21 mouse cellular contexts compared by ENCODE assay signal in the genomic region with DNA sequence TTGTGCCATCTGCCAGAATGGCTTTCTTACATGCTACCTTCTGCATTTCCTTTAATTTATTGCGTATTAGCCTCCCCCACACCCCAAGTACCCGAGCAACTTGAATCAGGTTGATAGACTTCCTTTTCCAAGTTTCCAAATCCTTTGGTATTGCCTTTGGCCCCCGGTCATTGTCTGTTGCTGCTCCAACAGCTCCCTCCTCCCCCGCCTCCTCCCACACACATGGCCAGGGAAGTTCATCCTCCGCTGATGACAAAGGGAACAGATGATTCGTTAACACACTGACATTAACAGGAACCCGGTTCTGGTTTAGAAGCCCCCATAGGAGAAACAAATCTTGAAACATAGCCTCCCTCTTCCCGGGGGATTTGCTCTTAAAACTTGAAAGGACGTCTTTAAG.
DNase-seq lines count a peak whose midpoint lies in the region; ATAC-seq and TF ChIP-seq lines count a peak whose summit lies in the region.
"Had no signal": no experiment of that assay in that cellular context is flagged by ENCODE, and none has a peak within 500 bp of the region (broad histone marks: within the 10 kb centered on the region; RNA-seq: fewer than 3 reads in every experiment).

No protein-coding gene starts in this region.

- TF ChIP-seq EP300 in heart, postnatal 0 days (IDR thresholded peaks at IDR 0.05; ENCODE audit: low read depth), result no peak

- no peak overlapping the region for H3K9ac ChIP-seq in heart, postnatal 0 days (replicated peaks; ENCODE audit: low read depth, low read length)
- no peak overlapping the region for H3K9ac ChIP-seq in kidney, postnatal 0 days (ENCODE audit: low read depth, low read length)
- no peak overlapping the region for H3K9ac ChIP-seq in intestine, embryonic 16.5 days (ENCODE audit: low read depth, low read length)
- H3K9ac ChIP-seq: embryonic facial prominence, embryonic 12.5 days; limb, embryonic 15.5 days; lung, embryonic 14.5 days; midbrain, embryonic 12.5 days; neural tube, embryonic 15.5 days; stomach, embryonic 15.5 days had no signal

- no peak for TF ChIP-seq POLR2A in lung, adult 2 months (IDR thresholded peaks at IDR 0.05; ENCODE audit: borderline replicate concordance, extremely low read depth, low read depth, low read length)

- H3K4me2 ChIP-seq in heart, postnatal 0 days (ENCODE audit: low read depth, low read length), result peak overlapping the region; percentile 24; the same call in 1 of the 2 replicates
- H3K4me2 ChIP-seq in kidney, postnatal 0 days (ENCODE audit: low read length), result peak overlapping the region; percentile 34
- no peak overlapping the region for H3K4me2 ChIP-seq in intestine, embryonic 16.5 days (ENCODE audit: low read depth, low read length)
- H3K4me2 ChIP-seq: embryonic facial prominence, embryonic 12.5 days; limb, embryonic 15.5 days; lung, embryonic 14.5 days; midbrain, embryonic 12.5 days; neural tube, embryonic 15.5 days; stomach, embryonic 15.5 days had no signal

- 42% methylated on average over 9 of the region's 9 CpGs for whole genome bisulfite sequencing in lung, adult 2 months
- WGBS in heart, postnatal 0 days, result 55% methylated on average over 9 of the region's 9 CpGs
- WGBS in kidney, postnatal 0 days, result 20% methylated on average over 9 of the region's 9 CpGs
- 71% methylated on average over 9 of the region's 9 CpGs for WGBS in intestine, embryonic 16.5 days

- H3K4me1 ChIP-seq in lung, adult 2 months (ENCODE audit: control insufficient read depth, insufficient read depth, low read length), result no peaks in the 10 kb centered on the region; the same call in 1 of the 2 replicates
- H3K4me1 ChIP-seq in heart, postnatal 0 days (ENCODE audit: control insufficient read depth, insufficient read depth), result 0 out of 2 replicates have a peak, but pooled peaks cover 3% of the 10 kb centered on the region
- H3K4me1 ChIP-seq in kidney, postnatal 0 days (replicated peaks; ENCODE audit: insufficient read depth, low read length), result no peaks in the 10 kb centered on the region
- 0 out of 2 replicates have a peak, but pooled peaks cover 3% of the 10 kb centered on the region for H3K4me1 ChIP-seq in intestine, embryonic 16.5 days (ENCODE audit: control insufficient read depth, insufficient read depth, low read length)
- H3K4me1 ChIP-seq: stomach, embryonic 15.5 days had no signal

- DNase-seq in lung, adult 2 months, result no peak
- DNase-seq in lung, postnatal 25 days (ENCODE audit: low spot score), result no peak
- DNase-seq in heart, postnatal 0 days (ENCODE audit: low spot score), result peak; percentile 36
- DNase-seq in kidney, postnatal 0 days (ENCODE audit: low spot score), result peak; percentile 79
- peak; percentile 40 for DNase-seq in lung, postnatal 14 days
- DNase-seq: adrenal gland, adult 2 months; cerebellum, adult 11-12 months; lung, embryonic 14.5 days; spleen, adult 18-20 months; thymus, postnatal 25 days had no signal

- no peak overlapping the region for H3K27ac ChIP-seq in heart, postnatal 0 days (ENCODE audit: low read depth)
- no peak overlapping the region for H3K27ac ChIP-seq in kidney, postnatal 0 days
- no peak overlapping the region for H3K27ac ChIP-seq in intestine, embryonic 16.5 days (ENCODE audit: low read length)
- H3K27ac ChIP-seq: embryonic facial prominence, embryonic 12.5 days; forebrain, embryonic 10.5 days; hindbrain, postnatal 0 days; layer of hippocampus, adult 2 months; limb, embryonic 15.5 days; midbrain, embryonic 12.5 days; neural tube, embryonic 15.5 days; stomach, embryonic 15.5 days had no signal

- peak overlapping the region; percentile 10 for H3K4me3 ChIP-seq in lung, adult 2 months (replicated peaks; ENCODE audit: extremely low read depth, low read depth, low read length)
- no peak overlapping the region for H3K4me3 ChIP-seq in heart, postnatal 0 days (ENCODE audit: low read depth, low read length)
- no peak overlapping the region for H3K4me3 ChIP-seq in kidney, postnatal 0 days (replicated peaks; ENCODE audit: low read depth, low read length)
- no peak overlapping the region for H3K4me3 ChIP-seq in intestine, embryonic 16.5 days (ENCODE audit: low read length)
- H3K4me3 ChIP-seq: embryonic facial prominence, embryonic 12.5 days; forebrain, embryonic 10.5 days; layer of hippocampus, adult 2 months; limb, embryonic 15.5 days; midbrain, embryonic 12.5 days; neural tube, embryonic 15.5 days; stomach, embryonic 15.5 days had no signal

- ATAC-seq in heart, postnatal 0 days (ENCODE audit: insufficient read depth, low read depth), result no peak
- no peak for ATAC-seq in kidney, postnatal 0 days (replicated peaks; ENCODE audit: low FRiP score, low read depth)
- no peak for ATAC-seq in frontal cortex, adult (ENCODE audit: low TSS enrichment)
- no peak for ATAC-seq in erythroblast, adult 5-6 weeks (replicated peaks; ENCODE audit: low FRiP score, poor library complexity, severe bottlenecking)
- no peak for ATAC-seq in intestine, embryonic 16.5 days
- ATAC-seq: hindbrain, postnatal 0 days had no signal

- H3K36me3 ChIP-seq in heart, postnatal 0 days (replicated peaks; ENCODE audit: control insufficient read depth, insufficient read depth, low read length), result no peaks in the 10 kb centered on the region
- H3K36me3 ChIP-seq in kidney, postnatal 0 days (ENCODE audit: insufficient read depth, low read length), result peaks cover 5% of the 10 kb centered on the region; the same call in 1 of the 2 replicates
- H3K36me3 ChIP-seq in intestine, embryonic 16.5 days (ENCODE audit: control insufficient read depth, insufficient read depth, low read length), result peaks cover 2% of the 10 kb centered on the region; the same call in 1 of the 2 replicates

- H3K9me3 ChIP-seq in heart, postnatal 0 days (replicated peaks; ENCODE audit: control insufficient read depth, low read length), result no peaks in the 10 kb centered on the region
- no peaks in the 10 kb centered on the region for H3K9me3 ChIP-seq in kidney, postnatal 0 days (replicated peaks; ENCODE audit: low read length)
- no peaks in the 10 kb centered on the region for H3K9me3 ChIP-seq in intestine, embryonic 16.5 days (ENCODE audit: control insufficient read depth, low read length)
- H3K9me3 ChIP-seq: embryonic facial prominence, embryonic 12.5 days; forebrain, embryonic 10.5 days; limb, embryonic 15.5 days; midbrain, embryonic 12.5 days; neural tube, embryonic 15.5 days; stomach, embryonic 15.5 days had no signal

- H3K27me3 ChIP-seq in heart, postnatal 0 days (ENCODE audit: control insufficient read depth, insufficient read depth, low read length), result no peaks in the 10 kb centered on the region
- no peaks in the 10 kb centered on the region for H3K27me3 ChIP-seq in kidney, postnatal 0 days (ENCODE audit: insufficient read depth, low read length)
- H3K27me3 ChIP-seq in intestine, embryonic 16.5 days (replicated peaks; ENCODE audit: control insufficient read depth, insufficient read depth, low read length), result no peaks in the 10 kb centered on the region
- H3K27me3 ChIP-seq: embryonic facial prominence, embryonic 12.5 days; limb, embryonic 15.5 days; midbrain, embryonic 12.5 days; neural tube, embryonic 15.5 days; stomach, embryonic 15.5 days had no signal

- no peak for TF ChIP-seq CTCF in lung, adult 2 months (IDR thresholded peaks at IDR 0.05; ENCODE audit: insufficient read depth, low read length)
- no peak for TF ChIP-seq CTCF in heart, postnatal 0 days (IDR thresholded peaks at IDR 0.05; ENCODE audit: low read depth)
- TF ChIP-seq CTCF in kidney, postnatal 0 days (IDR thresholded peaks at IDR 0.05; ENCODE audit: low read depth), result no peak

Comparison
In these comparisons a context has a peak if more than half of its experiments do, and no peak if none do; other contexts are left out.
1. DNase-seq: peak in heart, postnatal 0 days (single experiment), kidney, postnatal 0 days (single experiment) and lung, postnatal 14 days (single experiment); none in lung, adult 2 months (single experiment) and lung, postnatal 25 days (single experiment).